ENCODE assay signal across 12 mouse cellular contexts in the genomic region with DNA sequence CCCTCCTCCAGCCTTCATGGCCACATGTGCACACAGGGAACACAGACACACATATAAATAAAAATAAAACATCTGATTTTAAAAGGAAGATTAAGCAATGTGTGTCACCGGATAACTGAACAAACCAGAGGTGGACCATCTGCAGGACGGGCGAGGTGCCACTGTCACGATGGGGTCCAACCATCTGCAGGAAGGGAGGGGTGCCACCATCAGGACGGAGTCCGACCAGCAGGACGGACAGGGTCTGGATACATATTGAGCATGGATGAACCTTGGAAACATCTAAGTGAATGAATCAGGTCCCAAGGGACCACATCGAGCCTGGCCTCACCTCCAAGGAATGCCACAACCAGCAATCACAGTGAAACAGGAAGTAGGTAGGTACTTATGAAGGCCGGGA.
"Had no signal": no experiment of that assay in that cellular context is flagged by ENCODE, and none has a peak within 500 bp of the region (broad histone marks: within the 10 kb centered on the region; RNA-seq: fewer than 3 reads in every experiment).

No protein-coding gene starts in this region.

- DNase-seq: kidney, adult 2 months; kidney, postnatal 14 days; kidney, postnatal 4 days; liver, embryonic 13.5 days; lung, adult 2 months; lung, postnatal 14 days; lung, postnatal 4 days; midbrain, embryonic 14.5 days; retina, postnatal 1 day; right cerebral cortex, postnatal 25 days; thymus, adult 18-20 months; thymus, postnatal 36 days had no signal
